Mouse (Mus musculus): ENCODE measurements around the gene Purb. TPM values are rescaled to one million over a fixed set of nuclear protein-coding genes. Genes with fewer than 3 reads are reported as not detected.

The Purb gene
- 100 to 1,000 TPM; 221 to 283 (median 254) TPM for total RNA-seq (2022)

DNA sequence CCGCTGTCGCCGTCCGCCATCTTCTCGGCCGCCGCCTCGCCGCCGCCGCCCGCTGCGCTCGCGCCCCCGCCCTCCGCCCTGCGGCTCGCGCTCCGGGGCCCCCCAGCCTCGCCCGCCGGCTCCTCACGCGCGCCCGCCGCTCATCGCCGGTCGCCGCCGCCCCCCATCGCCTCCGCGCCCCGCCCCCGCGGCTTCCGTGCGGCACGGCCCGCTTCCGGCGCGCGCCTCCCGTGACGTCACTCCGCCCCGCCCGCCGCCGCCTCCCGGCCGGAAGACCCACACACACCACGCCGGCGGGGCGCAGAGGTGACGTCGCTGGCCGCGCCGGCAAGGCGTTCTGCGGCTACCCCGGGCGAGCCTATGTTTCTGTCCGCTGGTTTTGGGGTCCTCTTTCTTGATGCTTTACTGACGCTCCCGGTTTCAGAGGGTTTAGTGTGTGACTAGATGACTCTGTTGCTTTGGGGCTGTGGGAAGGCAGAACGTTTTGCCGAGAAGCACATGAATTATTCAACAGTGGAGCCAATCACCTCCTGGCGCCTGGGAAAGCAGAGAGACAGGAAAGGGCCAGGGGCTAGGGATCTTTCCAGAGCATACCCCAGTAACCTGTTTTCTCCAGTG, at the start of gene Purb:
Gene Purb, minus strand, starts transcription at position 51 of the 618 bp plus-strand sequence.
- DNase-seq (ENCODE audit: low spot score in 2 of 2) = peak; percentile 88 to 90

- DNase-seq (ENCODE audit: low spot score in 2 of 2) = no peak
These were observed 49.5 kb upstream of the Purb start for GRCm38 (mm10) chr11:6525241-6525640.

DNA sequence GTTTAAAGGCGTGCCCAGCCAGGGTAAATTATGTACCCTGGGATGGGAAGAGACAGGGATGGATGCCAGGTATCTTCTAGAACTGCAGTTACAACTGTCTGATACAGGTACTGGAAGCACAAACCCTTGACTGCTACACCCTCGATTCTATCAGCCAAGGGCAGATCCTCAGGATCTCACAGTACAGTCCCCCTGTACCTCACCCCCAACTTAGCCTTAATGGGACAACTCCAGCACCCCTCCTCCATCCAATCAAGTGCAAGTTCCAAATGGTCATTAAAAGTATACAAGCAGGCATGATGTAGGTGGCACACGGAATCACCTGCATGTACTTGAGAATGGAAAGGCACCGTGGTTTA, 49.1 kb upstream of the Purb start:
- no peak for DNase-seq (ENCODE audit: low spot score in 2 of 2)

DNA sequence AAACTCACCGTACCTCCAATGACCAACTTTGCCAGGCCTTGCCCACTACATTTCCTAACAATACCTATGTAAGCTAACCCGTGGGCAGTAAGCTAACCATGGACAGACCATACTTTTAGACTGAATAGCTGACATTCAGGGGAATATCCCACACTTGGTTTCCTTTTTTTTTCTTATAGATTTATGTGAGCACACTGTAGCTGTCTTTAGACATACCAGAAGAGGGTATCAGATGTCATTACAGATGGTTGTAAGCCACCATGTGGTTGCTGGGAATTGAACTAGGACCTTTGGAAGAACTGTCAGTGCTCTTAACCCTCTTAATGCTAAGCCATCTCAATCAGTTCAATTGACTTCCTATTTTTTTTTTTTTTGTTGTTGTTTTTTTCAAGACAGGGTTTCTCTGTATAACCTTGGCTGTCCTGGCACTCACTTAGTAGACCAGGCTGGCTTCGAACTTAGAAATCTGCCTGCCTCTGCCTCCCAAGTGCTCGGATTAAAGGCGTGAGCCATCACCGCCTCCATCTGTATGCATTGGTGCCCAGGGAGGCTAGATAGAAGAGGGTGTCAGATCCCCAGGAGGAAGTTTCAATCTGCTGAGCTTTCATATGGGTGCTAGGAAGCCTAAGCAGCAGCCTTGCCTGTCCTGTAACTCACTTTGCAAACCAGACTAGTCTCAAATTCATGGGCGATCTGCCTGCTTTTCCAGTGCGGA, 48.6 kb upstream of the Purb start:
- no peak for DNase-seq (ENCODE audit: low spot score in 2 of 2)

DNA sequence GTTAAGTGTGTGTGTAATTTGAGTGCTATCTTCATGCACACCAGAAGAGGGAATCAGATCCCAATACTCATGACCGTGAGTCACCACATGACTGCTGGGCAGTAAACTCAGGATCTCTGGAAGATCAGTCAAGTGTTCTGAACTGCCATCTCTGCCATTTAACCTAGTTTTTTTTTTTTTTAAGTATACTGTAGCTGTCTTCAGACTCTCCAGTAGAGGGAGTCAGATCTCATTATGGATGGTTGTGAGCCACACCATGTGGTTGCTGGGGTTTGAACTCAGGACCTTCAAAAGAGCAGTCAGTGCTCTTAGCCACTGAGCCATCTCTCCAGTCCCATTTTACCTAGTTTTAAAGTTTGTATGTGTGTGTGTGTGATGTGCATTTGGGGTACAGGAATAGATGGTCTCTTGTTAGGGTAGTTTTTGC, 48.0 kb upstream of the Purb start:
- no peak for DNase-seq (ENCODE audit: low spot score in 2 of 2)

GRCm38 (mm10) chr11:6522782-6523525, 47.2 kb upstream of the Purb start:
- DNase-seq (ENCODE audit: low spot score in 2 of 2) = no peak

GRCm38 (mm10) chr11:6520507-6521173, 44.9 kb upstream of the Purb start, which contains the start of gene Myo1g:
Gene Myo1g, minus strand, starts transcription at chr11:6520965.
- no peak for DNase-seq (ENCODE audit: low spot score in 2 of 2)

GRCm38 (mm10) chr11:6519491-6520033, 43.8 kb upstream of the Purb start:
- DNase-seq (ENCODE audit: low spot score in 2 of 2) = no peak

DNA sequence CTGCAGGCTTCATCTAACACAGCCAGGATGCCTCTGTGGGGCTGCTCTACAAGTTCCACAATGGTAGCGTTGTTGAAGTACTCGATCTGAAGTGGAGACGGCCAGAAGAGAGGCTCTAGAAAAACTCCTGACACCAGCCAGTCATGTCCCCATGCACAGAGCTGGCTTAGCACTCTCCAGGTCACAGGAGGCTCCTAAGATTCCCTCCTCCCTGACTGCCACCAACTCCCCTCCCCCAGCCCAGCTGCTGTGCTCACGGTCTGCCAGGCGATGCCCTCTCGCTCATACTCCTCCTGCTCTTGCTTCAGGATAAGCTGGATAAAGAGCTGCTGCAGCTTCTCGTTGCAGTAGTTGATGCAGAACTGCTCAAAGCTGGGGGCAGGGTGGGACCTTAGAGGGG, 39.1 kb upstream of the Purb start:
- DNase-seq (ENCODE audit: low spot score in 2 of 2) = no peak

DNA sequence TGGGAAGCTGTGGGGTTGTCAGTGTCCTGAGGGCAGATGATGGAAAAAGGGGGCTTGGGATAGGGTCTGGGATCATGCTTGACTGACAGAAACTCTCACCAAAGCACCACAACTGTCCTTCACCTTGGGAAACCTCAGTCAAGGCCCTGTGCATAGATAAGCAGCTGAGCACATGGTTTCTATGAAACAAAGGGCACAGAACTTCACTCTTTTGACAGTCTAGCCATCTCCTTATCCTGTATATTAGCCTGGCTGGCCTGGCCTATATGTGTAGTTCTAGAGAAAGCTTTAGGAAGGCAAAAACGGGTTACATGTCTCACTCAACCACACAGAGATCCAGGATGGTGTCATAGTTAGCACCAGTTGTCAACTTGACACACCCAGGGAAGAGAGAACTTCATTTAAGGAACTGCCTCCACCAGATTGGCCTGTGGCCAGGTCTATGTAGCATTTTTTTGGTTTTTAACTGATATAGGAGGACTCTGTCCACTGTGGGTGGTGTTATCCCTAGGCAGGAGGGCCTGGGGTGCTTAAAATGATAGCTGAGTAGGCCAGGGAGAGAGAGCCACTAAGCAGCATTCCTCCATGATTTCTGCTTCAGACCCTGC, 32.7 kb upstream of the Purb start:
- no peak for DNase-seq (ENCODE audit: low spot score in 2 of 2)

DNA sequence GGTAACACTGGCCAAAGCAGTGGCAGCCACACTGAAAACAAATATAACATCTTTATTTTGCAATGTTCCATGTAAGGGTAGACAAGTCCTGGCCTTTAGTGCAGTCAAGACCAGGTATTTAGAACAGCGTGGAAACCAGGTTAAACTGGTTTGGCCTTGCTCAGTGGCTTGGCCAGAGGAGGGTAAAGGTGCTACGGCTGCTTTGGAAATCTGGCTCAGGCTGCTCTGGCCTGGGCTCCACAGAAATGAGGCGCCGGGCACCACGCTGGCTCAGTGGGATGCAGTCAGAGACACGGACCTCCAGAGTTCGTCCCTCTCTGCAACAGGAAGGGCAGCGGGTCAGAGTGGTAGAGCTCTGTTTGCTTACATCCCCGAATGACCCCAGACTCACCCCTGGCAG, 30.8 kb upstream of the Purb start:
- DNase-seq (ENCODE audit: low spot score in 2 of 2) = no peak

DNA sequence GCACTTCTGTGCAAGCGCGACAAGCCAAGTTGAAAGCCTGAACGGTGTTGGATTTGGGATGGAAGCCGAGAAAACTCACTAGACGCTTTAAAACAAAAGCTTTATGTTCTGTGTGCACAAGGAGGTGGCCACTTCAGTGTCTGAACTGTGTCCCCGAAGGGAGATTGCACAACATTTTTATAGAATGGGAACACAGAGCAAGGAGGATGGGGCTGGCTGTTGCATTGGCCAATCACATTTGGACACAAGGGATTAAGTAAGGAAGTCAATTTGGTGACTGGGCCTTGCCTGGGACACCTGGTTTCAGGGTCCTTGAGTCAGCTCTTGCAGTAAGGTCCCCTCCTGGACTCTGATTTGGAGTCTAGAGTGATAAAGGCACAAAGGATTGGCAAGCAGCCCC, 29.0 kb upstream of the Purb start:
- no peak for DNase-seq (ENCODE audit: low spot score in 2 of 2)

DNA sequence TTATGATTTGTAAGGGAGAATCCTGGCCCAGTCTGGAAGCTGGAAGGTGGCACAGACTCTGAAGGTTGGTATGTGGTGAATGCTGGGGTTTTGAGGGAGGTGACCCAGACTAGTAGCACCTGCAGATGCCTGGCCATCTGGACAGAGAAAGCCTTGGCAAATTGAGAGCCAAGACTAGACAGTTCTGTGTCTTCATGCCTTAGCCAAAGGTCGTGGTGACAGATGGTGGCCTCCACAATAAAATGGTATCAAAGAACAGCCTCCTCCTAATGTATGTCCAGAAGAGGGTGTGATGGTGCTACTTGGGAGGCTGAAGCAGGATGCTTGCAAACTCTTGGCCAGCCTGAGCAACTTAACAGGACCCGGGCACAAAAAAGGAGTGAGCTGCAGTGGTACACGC, 28.5 kb upstream of the Purb start:
- DNase-seq (ENCODE audit: low spot score in 2 of 2) = no peak

GRCm38 (mm10) chr11:6502506-6502905, 26.8 kb upstream of the Purb start:
- no peak for DNase-seq (ENCODE audit: low spot score in 2 of 2)

GRCm38 (mm10) chr11:6497311-6497948, 21.7 kb upstream of the Purb start:
- DNase-seq (ENCODE audit: low spot score in 2 of 2) = no peak

DNA sequence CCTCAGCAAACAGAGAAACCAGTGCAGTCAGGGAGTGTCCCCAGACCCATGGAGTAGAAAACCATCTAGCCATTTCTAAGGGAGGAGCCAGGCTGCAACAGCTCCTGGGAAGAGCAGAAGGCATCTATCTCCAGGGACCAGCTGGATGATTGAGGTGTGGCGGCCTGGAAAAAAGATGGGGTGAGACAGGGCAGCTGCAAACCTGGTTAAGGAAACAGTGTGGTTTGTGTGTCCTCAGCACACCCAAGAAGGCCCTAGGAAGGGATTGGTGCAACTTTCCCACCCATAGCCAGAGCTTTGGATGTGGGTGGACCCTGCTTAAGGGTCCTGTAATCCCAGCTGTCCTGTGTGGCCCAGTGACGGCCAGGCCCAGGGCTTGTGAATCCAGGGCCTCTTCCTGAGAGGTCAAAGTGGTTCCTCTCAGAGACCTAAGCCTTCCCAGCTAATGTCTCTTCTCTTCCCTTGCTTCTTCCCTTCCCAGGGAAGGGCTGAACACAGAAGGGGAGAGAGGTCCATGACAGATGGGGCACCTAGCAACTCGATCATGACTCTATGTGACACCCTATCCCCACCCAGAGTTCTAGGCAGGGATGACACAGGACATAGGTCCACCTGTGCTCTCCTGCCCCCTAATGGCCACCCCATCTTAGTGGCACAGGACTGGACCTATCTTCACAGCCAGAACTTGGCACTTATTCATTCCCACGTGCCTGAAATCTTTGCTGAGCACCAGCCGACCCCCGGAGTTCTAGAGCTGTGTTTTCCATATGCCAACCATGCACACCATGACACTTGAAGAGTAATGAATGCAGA, 14.2 kb upstream of the Purb start:
- no peak for DNase-seq (ENCODE audit: low spot score in 2 of 2)

DNA sequence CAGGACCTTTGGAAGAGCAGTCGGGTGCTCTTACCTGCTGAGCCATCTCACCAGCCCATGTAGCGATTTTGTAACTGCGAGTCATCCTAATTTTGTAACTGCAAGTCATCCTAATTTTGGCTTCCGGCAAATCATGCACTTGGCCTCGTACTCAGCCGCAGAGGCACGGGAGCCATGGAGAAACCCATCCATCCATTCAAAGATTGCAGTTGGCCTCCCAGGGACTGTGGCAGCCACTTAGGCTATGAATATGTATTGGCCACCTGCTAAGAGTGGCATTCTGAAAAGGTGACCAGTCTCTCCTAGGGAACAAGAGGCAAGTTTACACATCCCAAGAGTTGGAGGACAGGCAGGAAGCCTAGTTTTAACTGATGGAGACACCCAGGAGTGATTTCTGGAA, 13.5 kb upstream of the Purb start:
- DNase-seq (ENCODE audit: low spot score in 2 of 2) = no peak

DNA sequence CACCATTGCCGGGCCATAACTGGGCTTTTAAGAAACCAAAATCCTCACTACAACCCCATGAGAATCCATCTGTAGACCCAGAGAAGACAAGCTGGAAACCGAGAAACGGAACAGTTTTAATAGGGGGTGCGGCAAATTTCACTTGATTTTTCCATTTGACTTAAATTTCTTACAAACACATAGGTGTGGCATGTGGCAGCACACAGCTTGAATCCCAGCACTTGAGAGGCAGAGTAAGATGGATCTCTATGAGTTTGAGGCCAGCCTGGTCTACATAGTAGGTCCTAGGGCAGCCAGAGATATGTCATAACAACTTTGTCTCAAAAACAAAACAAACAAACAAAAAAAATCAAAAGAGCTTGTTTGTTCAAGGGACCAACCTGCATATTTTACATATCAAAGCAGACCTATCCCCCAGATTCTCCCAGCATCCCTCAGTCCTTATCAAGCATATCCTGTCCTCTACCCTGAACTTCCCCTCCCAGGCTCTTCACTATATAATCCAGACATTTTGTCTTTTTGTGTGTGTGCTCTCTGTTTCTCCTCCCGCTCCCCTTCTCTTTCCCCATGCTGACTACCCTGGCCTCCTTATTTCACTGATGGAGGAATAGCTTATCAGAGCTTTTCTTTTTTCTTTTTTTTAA, 12.4 kb upstream of the Purb start:
- no peak for DNase-seq (ENCODE audit: low spot score in 2 of 2)

DNA sequence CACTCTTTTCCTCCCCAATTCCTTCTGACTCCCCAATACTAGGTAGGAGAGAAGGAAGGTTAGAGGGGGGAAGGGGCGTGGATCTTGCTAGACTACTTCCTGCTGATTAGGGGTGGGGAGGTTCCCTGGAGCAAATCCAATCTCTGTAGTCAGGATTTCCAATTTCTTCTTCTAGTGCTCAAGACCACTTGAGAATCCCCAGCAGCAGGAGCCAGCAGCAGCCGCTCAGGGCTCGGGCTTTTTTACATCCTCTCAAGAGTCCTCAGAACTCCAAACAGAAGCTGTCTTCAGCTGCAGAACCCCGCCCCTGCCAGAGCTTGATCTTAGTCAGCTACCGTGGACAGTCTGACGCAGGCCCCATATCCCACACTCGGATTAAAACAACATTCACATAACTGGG, 11.8 kb upstream of the Purb start:
- DNase-seq (ENCODE audit: low spot score in 2 of 2) = no peak

All from left cerebral cortex, adult 8-10 months (tissue).